Mouse (Mus musculus) lung, embryonic 15.5 days (tissue): Measurements from ENCODE around the gene Anp32e. TPM values are rescaled to one million over a fixed set of nuclear protein-coding genes. Genes with fewer than 3 reads are reported as not detected.
"Not testable (repeated sequence)": the region's sequence is repeated elsewhere in the genome, so short reads cannot be mapped to it uniquely, and the experiment has no call there.

Experiments
- ATAC-seq: fragments of 200-750 bp; cut with Nextera tagmentation; 2 replicates; pipeline ENCODE4 v1.8.0; 2017; ENCODE audit warnings: moderate number of reproducible peaks, borderline replicate concordance; ENCODE audit not compliant: low FRiP score, low TSS enrichment; ENCODE audit errors: extremely low read depth
- H3K27ac ChIP-seq: fragments of 300-500 bp; sonication (generic); 2 replicates; pipeline ENCODE4 v1.5.1; 2015; ENCODE audit warnings: moderate library complexity, mild to moderate bottlenecking, inconsistent platforms
- H3K27me3 ChIP-seq: fragments of 300-500 bp; sonication (generic); 2 replicates; pipeline ENCODE4 v1.6.1; 2015; ENCODE audit warnings: inconsistent platforms
- H3K36me3 ChIP-seq: fragments of 300-500 bp; sonication (generic); 2 replicates; pipeline ENCODE4 v1.6.1; 2015; ENCODE audit warnings: inconsistent platforms
- H3K4me1 ChIP-seq: fragments of 300-500 bp; sonication (generic); 2 replicates; pipeline ENCODE4 v1.6.1; 2015; ENCODE audit warnings: inconsistent platforms
- H3K4me2 ChIP-seq: fragments of 300-500 bp; sonication (generic); 2 replicates; pipeline ENCODE4 v1.6.1; 2015; ENCODE audit warnings: inconsistent platforms, mild to moderate bottlenecking, moderate library complexity
- H3K4me3 ChIP-seq: fragments of 300-500 bp; sonication (generic); 2 replicates; pipeline ENCODE4 v1.5.1; 2015; ENCODE audit warnings: mild to moderate bottlenecking, inconsistent platforms
- H3K9ac ChIP-seq: fragments of 300-500 bp; sonication (generic); 2 replicates; pipeline ENCODE4 v1.6.1; 2015; ENCODE audit warnings: inconsistent platforms
- H3K9me3 ChIP-seq: fragments of 300-500 bp; sonication (generic); 2 replicates; pipeline ENCODE4 v1.6.1; 2016; ENCODE audit warnings: inconsistent platforms
- WGBS: fragments of 180-500 bp; shearing (Covaris S2); methylation state at CpG from one replicate; pipeline ENCODE4 v1.1.7; 2015; 5-methylcytosine and 5-hydroxymethylcytosine counted together
- polyA plus RNA-seq: library from polyadenylated mRNA; unstranded; fragments of >200 nt; fragmentation: Nextera tagmentation; extraction: Ambion mirVana; gene quantifications from 2 replicates; pipeline ENCODE4 v1.2.1, GENCODE M21; 2015

Gene Anp32e
- polyA plus RNA-seq, 1 experiment from 2014 or later, result 233 TPM

- 1% methylated on average over 49 of the region's 49 CpGs for WGBS
- H3K9me3 ChIP-seq, result no peaks in the 10 kb centered on the region
- H3K36me3 ChIP-seq, result peaks cover 13% of the 10 kb centered on the region
- peak overlapping the region; percentile 87 for H3K4me2 ChIP-seq
- 0 out of 2 replicates have a peak, but pooled peaks cover 6% of the 10 kb centered on the region for H3K4me1 ChIP-seq
- peak overlapping the region; percentile 63 for H3K4me3 ChIP-seq
- H3K27me3 ChIP-seq, result no peaks in the 10 kb centered on the region
- peak overlapping the region; percentile 95 for H3K27ac ChIP-seq
- H3K9ac ChIP-seq, result peak overlapping the region; percentile 57
- ATAC-seq, result peak; percentile 93
Observed at GRCm38 (mm10) chr3:95950763-95951551, 21.9 kb downstream of the Anp32e start.

- peak overlapping the region; percentile 87 for H3K4me2 ChIP-seq
- H3K9ac ChIP-seq, result peak overlapping the region; percentile 57
- not testable (repeated sequence) for H3K27me3 ChIP-seq, H3K36me3 ChIP-seq, H3K9me3 ChIP-seq, ATAC-seq, H3K4me1 ChIP-seq
- peak overlapping the region; percentile 95 for H3K27ac ChIP-seq
- WGBS, result 67% methylated on average over 12 of the region's 12 CpGs
- H3K4me3 ChIP-seq, result peak overlapping the region; percentile 63
Observed at GRCm38 (mm10) chr3:95951566-95951965, 22.5 kb downstream of the Anp32e start.

GRCm38 (mm10) chr3:95953023-95953422, 24.0 kb downstream of the Anp32e start:
- no peak for ATAC-seq
- no peaks in the 10 kb centered on the region for H3K36me3 ChIP-seq
- no peak overlapping the region for H3K9ac ChIP-seq
- peaks cover 13% of the 10 kb centered on the region; the same call in 1 of the 2 replicates for H3K4me1 ChIP-seq
- H3K4me2 ChIP-seq, result no peak overlapping the region
- H3K27me3 ChIP-seq, result no peaks in the 10 kb centered on the region
- H3K9me3 ChIP-seq, result no peaks in the 10 kb centered on the region
- H3K4me3 ChIP-seq, result no peak overlapping the region
- no peak overlapping the region for H3K27ac ChIP-seq

- no peak overlapping the region for H3K4me2 ChIP-seq
- H3K27me3 ChIP-seq, result no peaks in the 10 kb centered on the region
- H3K36me3 ChIP-seq, result no peaks in the 10 kb centered on the region
- 74% methylated on average over 3 of the region's 3 CpGs for WGBS
- no peaks in the 10 kb centered on the region for H3K9me3 ChIP-seq
- H3K4me1 ChIP-seq, result peaks cover 15% of the 10 kb centered on the region; the same call in 1 of the 2 replicates
- H3K27ac ChIP-seq, result no peak overlapping the region
- H3K4me3 ChIP-seq, result no peak overlapping the region
- H3K9ac ChIP-seq, result no peak overlapping the region
- no peak for ATAC-seq
Observed at GRCm38 (mm10) chr3:95953522-95953921, 24.5 kb downstream of the Anp32e start.

- H3K36me3 ChIP-seq, H3K27me3 ChIP-seq, H3K4me3 ChIP-seq, H3K27ac ChIP-seq, H3K9me3 ChIP-seq, ATAC-seq, H3K9ac ChIP-seq, H3K4me2 ChIP-seq: not testable (repeated sequence)
- WGBS, result 86% methylated on average over 12 of the region's 12 CpGs
- H3K4me1 ChIP-seq, result peaks cover 15% of the 10 kb centered on the region; the same call in 1 of the 2 replicates
Observed at GRCm38 (mm10) chr3:95954648-95955173, 25.7 kb downstream of the Anp32e start.

GRCm38 (mm10) chr3:95955318-95955717, 26.3 kb downstream of the Anp32e start:
- Histone ChIP-seq H3K36me3 (no peaks in the 10 kb centered on the region), H3K4me1 (peaks cover 15% of the 10 kb centered on the region; the same call in 1 of the 2 replicates), H3K9me3 (no peaks in the 10 kb centered on the region), H3K9ac (no peak overlapping the region), H3K27me3 (no peaks in the 10 kb centered on the region), H3K27ac (no peak overlapping the region), H3K4me2 (no peak overlapping the region), H3K4me3 (no peak overlapping the region)
- no peak for ATAC-seq
- 88% methylated on average over 5 of the region's 5 CpGs for WGBS

- H3K36me3 ChIP-seq, result no peaks in the 10 kb centered on the region
- peak; percentile 75; the same call in 1 of the 2 replicates for ATAC-seq
- H3K4me1 ChIP-seq, result peaks cover 10% of the 10 kb centered on the region; the same call in 1 of the 2 replicates
- peak overlapping the region; percentile 83 for H3K27ac ChIP-seq
- 22% methylated on average over 8 of the region's 8 CpGs for WGBS
- H3K4me2 ChIP-seq, result no peak overlapping the region
- H3K4me3 ChIP-seq, result no peak overlapping the region
- no peak overlapping the region for H3K9ac ChIP-seq
- no peaks in the 10 kb centered on the region for H3K9me3 ChIP-seq
- H3K27me3 ChIP-seq, result no peaks in the 10 kb centered on the region
Observed at GRCm38 (mm10) chr3:95957359-95958148, 28.5 kb downstream of the Anp32e start.

GRCm38 (mm10) chr3:95959082-95959481, 30.0 kb downstream of the Anp32e start:
- no peak overlapping the region for H3K27ac ChIP-seq
- 75% methylated on average over 5 of the region's 5 CpGs for WGBS

GRCm38 (mm10) chr3:95959807-95960206, 30.8 kb downstream of the Anp32e start:
- Histone ChIP-seq H3K27me3 (no peaks in the 10 kb centered on the region), H3K9ac (no peak overlapping the region), H3K9me3 (no peaks in the 10 kb centered on the region), H3K27ac (no peak overlapping the region), H3K4me3 (no peak overlapping the region), H3K36me3 (no peaks in the 10 kb centered on the region), H3K4me1 (peaks cover 10% of the 10 kb centered on the region; the same call in 1 of the 2 replicates), H3K4me2 (no peak overlapping the region)
- ATAC-seq, result no peak
- WGBS, result 90% methylated on average over 1 of the region's 1 CpGs

More at GRCm38 (mm10) chr3:95959082-95959481, 30.0 kb downstream of the Anp32e start:
- Histone ChIP-seq H3K4me2 (no peak overlapping the region), H3K27me3 (no peaks in the 10 kb centered on the region), H3K9ac (no peak overlapping the region), H3K4me1 (peaks cover 10% of the 10 kb centered on the region; the same call in 1 of the 2 replicates), H3K9me3 (no peaks in the 10 kb centered on the region), H3K36me3 (no peaks in the 10 kb centered on the region), H3K4me3 (no peak overlapping the region)
- ATAC-seq, result no peak

- H3K4me1 ChIP-seq, result peaks cover 14% of the 10 kb centered on the region
- H3K9me3 ChIP-seq, H3K36me3 ChIP-seq, ATAC-seq, H3K4me3 ChIP-seq, H3K9ac ChIP-seq, H3K4me2 ChIP-seq, H3K27ac ChIP-seq, H3K27me3 ChIP-seq: not testable (repeated sequence)
- WGBS, result 74% methylated on average over 8 of the region's 8 CpGs
Observed at GRCm38 (mm10) chr3:95962182-95962581, 33.1 kb downstream of the Anp32e start.

GRCm38 (mm10) chr3:95963230-95963629, 34.2 kb downstream of the Anp32e start:
- Histone ChIP-seq H3K36me3 (no peaks in the 10 kb centered on the region), H3K27ac (no peak overlapping the region), H3K9ac (no peak overlapping the region), H3K4me2 (no peak overlapping the region), H3K9me3 (no peaks in the 10 kb centered on the region), H3K4me1 (peaks cover 5% of the 10 kb centered on the region), H3K4me3 (no peak overlapping the region), H3K27me3 (no peaks in the 10 kb centered on the region)
- 43% methylated on average over 2 of the region's 2 CpGs for WGBS
- no peak for ATAC-seq

GRCm38 (mm10) chr3:95963681-95964080, 34.6 kb downstream of the Anp32e start:
- Histone ChIP-seq H3K4me1 (peaks cover 5% of the 10 kb centered on the region), H3K9ac (no peak overlapping the region), H3K27ac (no peak overlapping the region), H3K36me3 (no peaks in the 10 kb centered on the region), H3K27me3 (no peaks in the 10 kb centered on the region), H3K4me3 (no peak overlapping the region), H3K4me2 (no peak overlapping the region), H3K9me3 (no peaks in the 10 kb centered on the region)
- ATAC-seq, result no peak
- WGBS, result 38% methylated on average over 4 of the region's 4 CpGs
